18 mouse cellular contexts compared by ENCODE assay signal in the genomic region with DNA sequence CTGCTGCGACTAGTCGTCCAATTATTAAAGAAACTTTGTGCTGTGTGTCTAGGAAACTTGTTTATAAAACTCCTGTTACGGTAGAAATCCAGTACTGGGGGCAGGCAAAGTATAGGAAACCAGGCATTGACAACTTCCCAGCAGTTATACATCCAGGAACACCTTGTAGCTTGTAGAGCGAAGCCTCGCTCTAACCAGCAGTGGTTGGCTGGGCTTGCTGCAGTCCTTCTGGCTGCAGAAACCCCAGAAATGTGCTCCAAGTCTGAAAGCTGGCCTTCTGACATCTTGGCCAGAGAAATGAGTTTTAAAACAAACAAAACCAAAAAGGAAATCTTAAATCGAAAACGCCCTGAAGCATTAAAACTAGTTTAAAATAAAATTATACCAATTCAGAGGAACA.
"Had no signal": no experiment of that assay in that cellular context is flagged by ENCODE, and none has a peak within 500 bp of the region (broad histone marks: within the 10 kb centered on the region; RNA-seq: fewer than 3 reads in every experiment).

No protein-coding gene starts in this region.

- DNase-seq: kidney, adult 9 months; kidney, postnatal 36 days; layer of hippocampus, adult 9-11 months; layer of hippocampus, postnatal 36 days; liver; liver, embryonic 13.5 days; lung, adult 18-20 months; lung, postnatal 14 days; retina, postnatal 1 day; right cerebral cortex, postnatal 4 days; thymus, adult 2 months; thymus, postnatal 25 days had no signal

- H3K4me1 ChIP-seq: limb, embryonic 12.5 days; liver, embryonic 13.5 days; midbrain, embryonic 12.5 days; neural tube, embryonic 13.5 days; stomach, embryonic 15.5 days had no signal

- H3K9ac ChIP-seq: limb, embryonic 12.5 days; liver, embryonic 13.5 days; midbrain, embryonic 12.5 days; neural tube, embryonic 13.5 days; stomach, embryonic 15.5 days had no signal

- H3K9me3 ChIP-seq: limb, embryonic 12.5 days; liver, embryonic 13.5 days; midbrain, embryonic 12.5 days; neural tube, embryonic 13.5 days; stomach, embryonic 15.5 days had no signal

- H3K4me2 ChIP-seq: limb, embryonic 12.5 days; liver, embryonic 13.5 days; midbrain, embryonic 12.5 days; neural tube, embryonic 13.5 days; stomach, embryonic 15.5 days had no signal

- H3K4me3 ChIP-seq: limb, embryonic 12.5 days; liver, embryonic 13.5 days; midbrain, embryonic 12.5 days; neural tube, embryonic 13.5 days; stomach, embryonic 15.5 days had no signal

- H3K36me3 ChIP-seq: limb, embryonic 12.5 days; liver, embryonic 13.5 days; midbrain, embryonic 12.5 days; neural tube, embryonic 13.5 days; stomach, embryonic 15.5 days had no signal

- H3K27ac ChIP-seq: kidney, postnatal 0 days; limb, embryonic 12.5 days; liver, embryonic 13.5 days; midbrain, embryonic 12.5 days; neural tube, embryonic 13.5 days; stomach, embryonic 15.5 days had no signal

- H3K27me3 ChIP-seq: limb, embryonic 12.5 days; liver, embryonic 13.5 days; midbrain, embryonic 12.5 days; neural tube, embryonic 13.5 days; stomach, embryonic 15.5 days had no signal

- ATAC-seq: midbrain, embryonic 16.5 days had no signal
